Mouse (Mus musculus) myocyte (in vitro differentiated cells): Measurements from ENCODE around the gene Ptprd. TPM values are rescaled to one million over a fixed set of nuclear protein-coding genes. Genes with fewer than 3 reads are reported as not detected.

Experiments used
- H3K27me3 ChIP-seq: one replicate; pipeline ENCODE4 v1.6.1; 2011; ENCODE audit not compliant: control insufficient read depth, insufficient read depth, insufficient read length
- H3K36me3 ChIP-seq: one replicate; pipeline ENCODE4 v1.6.1; 2011; ENCODE audit not compliant: control insufficient read depth, insufficient read depth
- H3K4me2 ChIP-seq: one replicate; pipeline ENCODE4 v1.6.1; 2011; ENCODE audit warnings: low read depth, control low read depth
- H3K4me3 ChIP-seq: one replicate; pipeline ENCODE4 v1.5.1; 2011; ENCODE audit warnings: mild to moderate bottlenecking, control low read depth, moderate library complexity
- H3K79me2 ChIP-seq: one replicate; pipeline ENCODE4 v1.6.1; 2011; ENCODE audit not compliant: control insufficient read depth, insufficient read depth
- H3ac ChIP-seq: one replicate; pipeline ENCODE4 v1.6.1; 2011; ENCODE audit not compliant: control insufficient read depth, insufficient read length
- CEBPB ChIP-seq: IDR thresholded peaks from 2 replicates; pipeline ENCODE4 v1.6.1; 2011; ENCODE audit warnings: mild to moderate bottlenecking, moderate library complexity; ENCODE audit not compliant: poor library complexity, insufficient read depth, severe bottlenecking
- E2F4 ChIP-seq: IDR thresholded peaks from one replicate; pipeline ENCODE4 v1.6.1; 2011; ENCODE audit warnings: mild to moderate bottlenecking, control low read depth, moderate library complexity; ENCODE audit not compliant: insufficient read depth
- MAX ChIP-seq: IDR thresholded peaks from one replicate; pipeline ENCODE4 v1.6.1; 2011; ENCODE audit warnings: low read depth, mild to moderate bottlenecking, control low read depth
- MYOD1 ChIP-seq, 3 experiments: IDR thresholded peaks; one replicate each; pipeline ENCODE4 v1.6.1; 2011; ENCODE audit warnings: control low read depth in 2 of 3, low read depth in 2 of 3, mild to moderate bottlenecking in 2 of 3, moderate library complexity in 1 of 3; ENCODE audit not compliant: insufficient read length in 2 of 3, control insufficient read depth in 1 of 3
- MYOG ChIP-seq, 3 experiments: IDR thresholded peaks; one replicate each; pipeline ENCODE4 v1.6.1; 2011; ENCODE audit warnings: control low read depth in 2 of 3, low read depth in 2 of 3, mild to moderate bottlenecking in 2 of 3; ENCODE audit not compliant: insufficient read length in 2 of 3, control insufficient read depth in 1 of 3, insufficient read depth in 1 of 3
- POLR2A ChIP-seq: IDR thresholded peaks from one replicate; pipeline ENCODE4 v1.6.1; 2011; ENCODE audit warnings: low read depth, mild to moderate bottlenecking, control low read depth, moderate library complexity; ENCODE audit not compliant: insufficient read length
- POLR2AphosphoS2 ChIP-seq: IDR thresholded peaks from one replicate; pipeline ENCODE4 v1.6.1; 2011; ENCODE audit warnings: low read depth, control low read depth; ENCODE audit not compliant: insufficient read length
- REST ChIP-seq: IDR thresholded peaks from one replicate; pipeline ENCODE4 v1.6.1; 2011; ENCODE audit warnings: mild to moderate bottlenecking, control low read depth, moderate library complexity; ENCODE audit not compliant: insufficient read depth, insufficient read length
- SRF ChIP-seq: IDR thresholded peaks from one replicate; pipeline ENCODE4 v1.6.1; 2011; ENCODE audit warnings: low read depth; ENCODE audit not compliant: control insufficient read depth, insufficient read length
- TCF12 ChIP-seq: IDR thresholded peaks from one replicate; pipeline ENCODE4 v1.6.1; 2011; ENCODE audit warnings: mild to moderate bottlenecking, control low read depth; ENCODE audit not compliant: poor library complexity, insufficient read depth, severe bottlenecking
- TCF3 ChIP-seq: IDR thresholded peaks from one replicate; pipeline ENCODE4 v1.6.1; 2011; ENCODE audit warnings: low read depth, control low read depth; ENCODE audit not compliant: insufficient read length
- USF1 ChIP-seq: IDR thresholded peaks from one replicate; pipeline ENCODE4 v1.6.1; 2011; ENCODE audit warnings: low read depth, mild to moderate bottlenecking, control low read depth, moderate library complexity
- polyA plus RNA-seq: library from polyadenylated mRNA; unstranded; fragments of >200 nt; fragmentation: generic; extraction: Trizol; gene quantifications from one replicate; pipeline ENCODE4 v1.2.1, GENCODE M21; 2012; ENCODE audit warnings: missing spikeins

Gene Ptprd
- polyA plus RNA-seq, 1 experiment, result 2.9 TPM

DNA sequence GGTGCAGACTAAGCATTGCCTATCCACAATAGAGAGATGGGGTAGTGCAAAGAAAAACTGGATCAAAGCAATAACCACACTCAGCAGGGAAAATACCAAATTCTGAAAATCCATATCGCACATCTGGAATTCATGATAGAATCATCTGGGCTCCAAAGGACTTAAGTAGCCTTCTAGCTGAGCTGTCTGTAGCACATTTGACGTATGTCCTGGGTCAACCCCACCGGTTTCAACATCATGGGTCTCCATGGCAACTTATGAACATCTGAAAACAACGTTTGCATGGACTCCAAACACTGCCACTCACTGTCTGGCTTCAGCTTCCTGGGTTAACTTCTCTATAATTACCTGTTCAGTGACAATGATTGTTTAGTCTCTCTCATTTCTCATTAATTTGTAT is 655.9 kb downstream of the Ptprd start:
- TF ChIP-seq SRF (no peak), POLR2AphosphoS2 (no peak), MAX (no peak), REST (no peak), POLR2A (no peak), USF1 (no peak), E2F4 (no peak), TCF12 (no peak), MYOG (IDR thresholded peaks at IDR 0.05; ENCODE audit: control insufficient read depth in 1 of 3, insufficient read depth in 1 of 3, insufficient read length in 2 of 3, low read depth in 2 of 3) (no peak), CEBPB (no peak)
- Histone ChIP-seq H3K4me3 (no peak overlapping the region), H3ac (no peak overlapping the region), H3K27me3 (no peaks in the 10 kb centered on the region), H3K79me2 (no peaks in the 10 kb centered on the region), H3K36me3 (no peaks in the 10 kb centered on the region), H3K4me2 (no peak overlapping the region)

DNA sequence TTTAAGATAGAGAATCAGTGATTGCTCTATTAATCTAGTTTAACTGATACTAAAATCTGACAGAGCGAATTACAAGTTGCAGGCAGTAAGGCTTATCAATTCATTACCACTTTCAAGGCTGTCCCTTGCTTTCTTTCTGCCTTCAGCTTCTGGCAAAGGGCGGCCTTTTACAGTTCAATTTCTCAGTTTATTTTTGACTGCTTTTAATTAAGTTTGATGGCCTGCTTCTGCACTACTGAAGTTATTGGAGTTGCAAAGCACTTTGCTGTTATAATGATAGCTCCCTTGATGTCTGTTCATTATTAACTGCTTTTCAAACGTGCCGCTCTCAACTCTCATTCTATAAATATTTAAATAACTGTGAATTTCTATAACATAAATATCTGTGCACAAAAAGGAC is 673.9 kb downstream of the Ptprd start:
- no peak overlapping the region for H3K4me3 ChIP-seq
- TF ChIP-seq TCF3 (no peak), POLR2A (no peak), MYOD1 (IDR thresholded peaks at IDR 0.05; ENCODE audit: control insufficient read depth in 1 of 3, insufficient read length in 2 of 3, low read depth in 2 of 3) (no peak)
- H3K27me3 ChIP-seq, result no peaks in the 10 kb centered on the region
- H3K79me2 ChIP-seq, result no peaks in the 10 kb centered on the region
- H3ac ChIP-seq, result no peak overlapping the region
- H3K36me3 ChIP-seq, result no peaks in the 10 kb centered on the region
- no peak overlapping the region for H3K4me2 ChIP-seq

GRCm38 (mm10) chr4:77537336-77537735 is 674.4 kb downstream of the Ptprd start:
- Histone ChIP-seq H3K36me3 (no peaks in the 10 kb centered on the region), H3K79me2 (no peaks in the 10 kb centered on the region), H3K4me3 (no peak overlapping the region), H3K4me2 (no peak overlapping the region), H3K27me3 (no peaks in the 10 kb centered on the region), H3ac (no peak overlapping the region)
- TF ChIP-seq MYOG (IDR thresholded peaks at IDR 0.05; ENCODE audit: control insufficient read depth in 1 of 3, insufficient read depth in 1 of 3, insufficient read length in 2 of 3, low read depth in 2 of 3) (no peak), POLR2AphosphoS2 (no peak), POLR2A (no peak), REST (no peak), MYOD1 (IDR thresholded peaks at IDR 0.05; ENCODE audit: control insufficient read depth in 1 of 3, insufficient read length in 2 of 3, low read depth in 2 of 3) (no peak), SRF (no peak), CEBPB (no peak), TCF3 (no peak), USF1 (no peak), TCF12 (no peak), MAX (no peak), E2F4 (no peak)

- TF ChIP-seq E2F4 (no peak), CEBPB (no peak)
- Histone ChIP-seq H3K4me3 (no peak overlapping the region), H3K4me2 (no peak overlapping the region), H3K79me2 (no peaks in the 10 kb centered on the region), H3ac (no peak overlapping the region), H3K27me3 (no peaks in the 10 kb centered on the region), H3K36me3 (no peaks in the 10 kb centered on the region)
Measured at GRCm38 (mm10) chr4:77535601-77536000, 676.2 kb downstream of the Ptprd start.

DNA sequence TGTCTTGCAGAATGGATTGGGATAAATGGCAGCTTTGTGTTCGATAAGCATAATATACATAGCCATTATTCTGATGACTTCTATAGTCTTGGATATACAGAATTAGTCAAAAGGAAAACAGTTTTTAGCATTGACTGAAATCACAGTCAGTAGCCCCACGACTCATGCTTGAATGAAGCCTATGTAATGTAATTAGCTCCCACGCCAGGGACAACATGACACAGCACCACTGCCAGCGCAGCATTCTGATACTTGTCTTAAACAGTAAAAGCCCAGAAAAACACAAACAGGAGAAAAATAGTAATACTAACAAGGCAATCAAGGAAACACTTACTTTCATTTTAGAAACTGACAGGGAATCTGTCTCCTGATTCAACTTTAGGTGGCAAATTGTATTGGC is 677.2 kb downstream of the Ptprd start:
- Histone ChIP-seq H3K27me3 (no peaks in the 10 kb centered on the region), H3K4me3 (no peak overlapping the region), H3K79me2 (no peaks in the 10 kb centered on the region), H3ac (no peak overlapping the region), H3K36me3 (no peaks in the 10 kb centered on the region), H3K4me2 (no peak overlapping the region)
- TF ChIP-seq POLR2A (no peak), MAX (no peak), USF1 (no peak), E2F4 (no peak), MYOG (IDR thresholded peaks at IDR 0.05; ENCODE audit: control insufficient read depth in 1 of 3, insufficient read depth in 1 of 3, insufficient read length in 2 of 3, low read depth in 2 of 3) (no peak), REST (no peak), TCF12 (no peak), CEBPB (no peak), TCF3 (no peak), MYOD1 (IDR thresholded peaks at IDR 0.05; ENCODE audit: control insufficient read depth in 1 of 3, insufficient read length in 2 of 3, low read depth in 2 of 3) (no peak), SRF (no peak), POLR2AphosphoS2 (no peak)
